Mouse (Mus musculus): ENCODE results near the gene Fam120a. TPM values are rescaled to one million over a fixed set of nuclear protein-coding genes. Genes with fewer than 3 reads are reported as not detected.

Gene Fam120a
- total RNA-seq, 2 experiments from 2014 or later = 76.8 to 77.6 TPM

GRCm38 (mm10) chr13:48861913-48862312, 105.9 kb downstream of the Fam120a start:
- intact Hi-C loops (cut with DNase I) = no loop called here
- DNase-seq = no peak

DNA sequence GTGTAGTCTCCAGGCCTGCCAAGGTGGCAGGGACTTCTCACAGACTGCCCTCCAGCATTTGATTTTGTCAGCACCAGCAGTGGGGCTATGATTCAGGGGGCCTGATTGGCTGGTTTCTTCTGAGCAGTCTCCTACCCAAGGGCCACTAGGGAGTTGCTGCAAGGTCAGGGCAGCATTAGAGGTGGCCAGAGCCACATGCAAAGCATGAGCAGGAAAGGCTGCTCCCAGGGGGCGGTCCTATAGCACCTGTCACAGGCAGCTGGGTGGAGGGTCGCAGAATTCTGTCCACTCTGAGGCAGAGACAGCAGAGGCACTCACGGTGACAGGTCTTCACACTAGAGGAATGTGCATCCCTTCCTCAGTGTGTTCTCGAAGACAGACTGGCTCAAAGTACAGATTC, 109.0 kb downstream of the Fam120a start:
- intact Hi-C loops (cut with DNase I) = no loop called here
- DNase-seq = no peak

GRCm38 (mm10) chr13:48858054-48858453, 109.8 kb downstream of the Fam120a start:
- no peak for DNase-seq
- intact Hi-C loops (cut with DNase I) = no loop called here

DNA sequence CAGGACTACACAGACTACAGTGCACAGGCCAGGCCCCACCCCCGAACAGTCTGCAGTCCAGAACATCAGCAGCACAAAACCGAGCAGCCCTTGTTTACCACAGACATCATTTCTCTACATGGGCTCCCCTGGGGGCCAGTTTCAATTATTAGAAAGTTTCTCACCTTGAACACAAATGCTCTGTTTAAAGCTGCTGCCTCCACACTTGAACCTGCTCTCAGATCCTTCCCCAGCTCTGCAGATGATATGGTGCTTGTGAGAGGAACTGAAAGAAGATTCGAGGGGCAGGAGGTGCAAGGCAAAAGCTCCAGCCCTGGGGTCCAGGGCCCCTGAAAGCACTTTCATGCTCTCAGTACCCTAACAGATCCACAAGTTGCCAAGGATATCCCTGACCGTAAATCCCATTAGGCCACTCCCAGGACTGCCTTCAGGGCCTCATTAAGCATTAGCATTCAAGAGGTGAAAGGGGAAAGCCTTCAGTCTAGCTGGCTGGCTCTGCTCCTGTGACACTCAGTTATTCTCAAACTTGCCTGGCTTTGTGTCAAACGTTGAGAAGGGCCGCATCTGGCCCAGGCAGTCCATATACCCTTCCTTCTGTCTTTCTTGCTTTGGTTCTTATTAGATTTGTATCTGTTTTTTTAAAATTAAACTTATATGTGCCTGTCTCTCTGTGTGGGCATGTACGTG, 110.4 kb downstream of the Fam120a start:
- intact Hi-C loops (cut with DNase I) = no loop called here

GRCm38 (mm10) chr13:48853947-48854346, 113.9 kb downstream of the Fam120a start:
- intact Hi-C loops (cut with DNase I) = no loop called here
- DNase-seq = no peak

More for the DNA sequence above, 110.4 kb downstream of the Fam120a start:
- no peak for DNase-seq

GRCm38 (mm10) chr13:48853475-48853874, 114.3 kb downstream of the Fam120a start:
- no peak for DNase-seq
- intact Hi-C loops (cut with DNase I) = no loop called here

DNA sequence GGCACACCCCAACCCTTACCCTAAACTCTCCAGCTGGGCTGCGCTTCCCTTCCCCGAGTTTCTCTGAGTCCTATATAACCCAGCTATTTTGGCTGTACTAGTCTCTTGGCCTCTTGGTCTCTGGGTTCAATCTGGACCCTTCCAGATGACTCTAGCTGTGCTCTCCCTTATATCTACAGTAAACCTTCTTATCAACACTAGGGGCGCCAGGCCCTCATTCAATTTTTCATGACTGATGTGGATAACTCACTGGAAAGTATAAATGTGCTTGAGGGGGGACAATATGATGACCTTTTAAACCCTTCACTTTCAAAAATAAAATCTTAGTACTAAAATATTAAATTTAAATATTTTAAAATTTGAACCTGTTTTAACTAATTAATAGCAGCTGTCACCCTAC, 115.0 kb downstream of the Fam120a start:
- intact Hi-C loops (cut with DNase I) = no loop called here
- DNase-seq = no peak

DNA sequence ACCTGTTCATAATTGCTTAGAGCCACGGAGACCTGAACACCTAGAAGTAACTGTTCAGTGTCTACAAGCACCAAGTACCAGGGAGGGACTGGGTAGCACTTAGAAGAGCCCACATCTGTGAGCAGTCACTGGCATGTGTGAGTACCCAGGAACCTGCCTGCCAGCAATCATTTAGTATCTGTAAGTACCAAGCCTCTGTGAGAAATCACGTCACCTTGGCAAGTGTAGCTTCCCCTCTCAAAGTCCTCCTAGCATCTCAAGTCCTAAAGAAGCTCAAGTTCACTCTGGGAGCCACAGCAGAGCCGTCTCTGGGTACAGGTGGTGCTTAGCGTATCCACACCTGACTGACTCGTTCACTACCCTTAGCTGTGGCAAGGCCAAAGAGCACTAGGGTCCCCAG, 116.1 kb downstream of the Fam120a start:
- no peak for DNase-seq
- intact Hi-C loops (cut with DNase I) = no loop called here

DNA sequence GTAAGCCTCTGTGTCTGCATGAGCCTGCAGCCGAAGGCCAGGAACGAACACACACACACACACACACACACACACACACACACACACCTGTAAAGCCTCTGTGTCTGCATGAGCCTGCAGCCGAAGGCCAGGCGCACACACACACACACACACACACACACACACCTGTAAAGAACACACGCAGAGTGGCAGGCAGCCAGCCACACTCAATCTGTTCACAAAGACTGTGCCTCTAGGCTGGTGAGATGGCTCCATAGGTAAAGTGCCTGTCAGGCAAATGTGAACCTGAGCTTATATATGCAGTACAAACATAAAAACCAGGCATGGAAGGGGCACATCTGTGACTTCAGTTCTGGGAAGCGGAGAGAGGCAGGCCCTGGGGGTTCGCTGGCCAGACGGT, 117.0 kb downstream of the Fam120a start:
- DNase-seq = no peak
- intact Hi-C loops (cut with DNase I) = no loop called here

- intact Hi-C loops (cut with DNase I) = no loop called here
- no peak for DNase-seq
Observed at GRCm38 (mm10) chr13:48850326-48850725, 117.5 kb downstream of the Fam120a start.

GRCm38 (mm10) chr13:48849155-48849554, 118.7 kb downstream of the Fam120a start:
- DNase-seq = peak; percentile 64
- intact Hi-C loops (cut with DNase I) = no loop called here

DNA sequence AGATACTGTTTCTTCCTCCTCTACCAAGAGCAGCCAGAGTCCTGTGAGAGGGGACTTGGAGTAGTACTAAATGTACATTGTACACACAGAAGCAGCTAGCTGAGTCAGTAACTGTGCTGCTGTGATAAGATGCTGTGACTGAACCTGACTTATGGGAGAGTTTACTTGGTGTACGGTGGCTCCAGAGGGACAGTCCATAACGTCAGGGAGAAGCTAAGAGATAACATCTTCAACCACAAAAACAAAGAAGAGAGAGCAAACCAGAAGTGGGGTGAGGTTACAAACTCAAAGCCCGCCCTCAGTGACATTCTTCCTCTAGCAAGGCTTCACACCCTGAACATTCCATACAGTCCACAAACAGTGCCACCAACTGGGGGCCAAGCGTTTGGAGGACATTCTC, 122.5 kb downstream of the Fam120a start:
- intact Hi-C loops (cut with DNase I) = no loop called here
- no peak for DNase-seq

DNA sequence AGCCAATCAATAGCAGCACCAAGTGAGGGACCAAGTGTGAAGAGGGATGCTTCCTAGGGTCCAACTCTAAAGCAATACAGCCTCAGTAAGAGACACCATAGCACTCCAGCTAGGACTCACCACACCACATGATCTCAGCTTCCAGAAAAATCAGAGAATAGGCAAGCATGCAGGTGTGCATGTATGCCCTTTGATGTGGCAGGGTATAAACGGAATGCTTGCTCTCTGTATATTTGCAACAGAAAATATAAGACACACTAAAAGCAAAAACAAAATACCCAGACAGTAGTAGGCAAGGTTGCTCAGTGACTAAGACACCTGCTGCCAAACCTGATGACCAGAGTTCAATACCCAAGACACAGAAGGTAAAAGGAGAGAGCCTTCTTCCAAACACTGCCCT, 124.3 kb downstream of the Fam120a start:
- intact Hi-C loops (cut with DNase I) = no loop called here
- DNase-seq = no peak

DNA sequence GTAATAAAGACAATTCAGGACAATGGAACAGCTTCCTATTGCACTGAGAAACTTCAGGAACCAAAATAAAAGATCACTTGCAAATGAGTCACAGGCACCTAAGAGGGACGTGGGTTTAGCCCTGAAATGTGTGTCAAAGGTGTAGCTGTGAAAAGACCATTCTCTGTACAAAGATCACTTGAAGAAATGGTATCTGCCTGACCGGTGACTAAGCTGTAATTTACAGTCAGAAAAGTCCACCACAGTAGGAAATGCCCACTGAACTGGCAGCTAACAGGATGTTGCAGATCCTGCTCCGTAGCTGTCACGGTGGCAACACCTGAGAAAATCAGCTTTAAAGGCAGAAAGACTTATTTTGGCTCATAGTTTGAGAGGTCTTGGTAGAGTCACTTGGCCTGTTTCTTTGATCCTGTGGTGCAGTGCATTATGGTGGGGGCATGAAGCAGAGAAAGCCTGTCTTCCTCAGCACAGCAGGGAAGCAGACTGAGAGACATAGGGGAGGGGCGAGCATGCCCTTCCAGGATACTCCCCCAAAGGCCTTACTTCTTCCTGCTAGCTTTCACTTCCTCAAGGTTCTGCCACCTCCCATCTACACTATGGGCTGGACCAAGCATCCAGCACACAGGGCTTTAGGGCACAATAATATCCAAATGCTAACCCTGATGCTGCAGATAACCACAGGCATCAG, 125.8 kb downstream of the Fam120a start:
- no peak for DNase-seq
- intact Hi-C loops (cut with DNase I) = no loop called here

- intact Hi-C loops (cut with DNase I) = no loop called here
- no peak for DNase-seq
Observed at GRCm38 (mm10) chr13:48838284-48838683, 129.5 kb downstream of the Fam120a start.

GRCm38 (mm10) chr13:48837537-48837936, 130.3 kb downstream of the Fam120a start:
- no peak for DNase-seq
- intact Hi-C loops (cut with DNase I) = no loop called here

DNA sequence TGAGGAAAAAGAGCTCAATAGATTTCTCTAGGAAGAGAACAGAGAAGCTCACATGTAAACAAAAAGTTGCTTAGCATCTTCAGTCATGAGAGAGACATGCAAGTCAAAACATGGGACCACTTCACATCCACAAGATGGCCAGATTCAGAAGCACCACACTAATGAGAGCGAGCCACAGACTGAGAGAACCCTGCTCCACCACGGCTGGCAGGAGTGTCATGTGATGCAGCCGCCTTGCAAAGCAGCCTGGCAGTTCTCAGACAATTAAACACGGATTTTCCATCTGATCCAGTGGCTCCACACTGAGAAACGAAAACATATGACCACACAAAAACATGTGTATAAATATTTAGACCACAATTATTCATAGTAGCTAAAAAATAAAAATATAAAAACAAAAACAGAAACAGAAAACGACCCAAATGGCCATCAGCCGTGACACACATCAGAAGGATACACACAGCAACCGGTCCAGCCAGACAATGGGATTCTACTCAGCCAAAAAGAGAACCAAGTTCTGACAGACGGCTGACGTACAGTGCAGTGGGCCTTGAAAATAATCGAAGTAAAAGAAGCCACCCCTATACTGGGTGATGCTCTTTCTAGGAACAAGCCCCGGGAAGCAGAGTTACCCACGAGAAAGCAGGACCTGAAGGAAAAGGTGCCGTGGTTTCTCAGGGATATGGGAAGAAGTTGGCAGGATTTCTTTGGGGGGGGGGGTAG, 137.1 kb downstream of the Fam120a start:
- intact Hi-C loops (cut with DNase I) = no loop called here
- DNase-seq = peak; percentile 47

DNA sequence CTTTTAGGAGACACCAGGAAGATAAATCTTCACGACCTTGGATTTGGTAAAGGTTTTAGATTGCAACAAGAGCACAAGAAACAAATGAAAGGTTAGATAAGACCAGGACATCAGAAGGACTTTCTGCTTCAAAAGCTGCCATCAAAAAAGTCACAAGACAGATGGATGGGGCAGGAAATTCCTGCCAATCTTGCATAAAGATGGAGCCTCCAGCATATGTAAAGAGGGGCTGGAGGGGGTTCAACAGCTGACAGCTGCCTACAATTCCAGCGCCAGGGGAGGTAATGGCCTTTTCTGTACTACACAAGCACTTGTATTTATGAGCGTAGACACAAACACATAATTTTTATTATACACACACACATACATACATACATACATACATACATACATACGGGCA, 138.0 kb downstream of the Fam120a start:
- DNase-seq = no peak
- intact Hi-C loops (cut with DNase I) = no loop called here
